Mouse (Mus musculus) CD8-positive naive resting alpha-beta T cell, adult 2 months (primary cell): Measurements from ENCODE around the gene Spata45.
"Not testable (repeated sequence)": the region's sequence is repeated elsewhere in the genome, so short reads cannot be mapped to it uniquely, and the experiment has no call there.

Experiments used
- DNase-seq, 2 experiments: peaks; one replicate each; pipeline ENCODE4 v3.0.0; 2022; ENCODE audit warnings: low read depth in 2 of 2, low spot score in 2 of 2

The Spata45 gene

DNA sequence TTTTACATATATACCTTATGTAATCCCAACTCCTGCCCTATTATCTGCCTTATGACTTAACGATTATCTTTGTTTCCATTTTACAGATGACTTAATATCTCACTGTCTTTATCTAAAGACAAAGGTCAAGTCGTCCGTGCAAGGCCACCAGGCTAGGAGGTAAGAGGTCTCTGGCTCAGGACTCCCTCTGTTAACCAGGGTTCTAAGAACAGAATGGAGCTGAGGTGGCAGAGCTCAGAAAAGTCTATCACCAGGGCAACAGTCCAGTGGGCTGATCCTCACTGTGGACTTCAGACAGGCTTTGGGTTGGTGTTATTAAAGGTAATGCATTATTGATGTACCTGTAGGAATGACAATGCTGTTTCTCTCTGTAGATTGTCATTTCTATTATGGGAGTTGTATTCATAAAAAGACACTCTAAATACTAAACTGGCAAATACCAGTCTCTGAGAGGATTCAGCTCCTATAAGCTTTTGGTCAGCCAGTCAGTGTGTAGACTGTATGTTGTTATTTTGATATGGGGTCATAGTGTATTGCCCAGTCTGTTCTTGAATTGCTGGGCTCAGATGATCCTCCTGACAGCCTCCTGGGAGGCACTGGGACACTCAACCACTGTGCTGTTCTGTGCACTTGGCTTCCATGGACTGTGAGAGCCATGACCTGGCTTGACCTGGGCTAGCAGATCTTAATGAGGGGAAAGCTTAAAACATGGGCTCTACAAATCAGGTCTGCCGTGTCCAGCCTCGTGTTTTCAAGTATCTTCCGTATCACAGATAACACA, at the start of gene Spata45:
TSS of gene Spata45 (plus strand) at position 86 of the 781 bp plus-strand sequence.
- DNase-seq = no peak

DNA sequence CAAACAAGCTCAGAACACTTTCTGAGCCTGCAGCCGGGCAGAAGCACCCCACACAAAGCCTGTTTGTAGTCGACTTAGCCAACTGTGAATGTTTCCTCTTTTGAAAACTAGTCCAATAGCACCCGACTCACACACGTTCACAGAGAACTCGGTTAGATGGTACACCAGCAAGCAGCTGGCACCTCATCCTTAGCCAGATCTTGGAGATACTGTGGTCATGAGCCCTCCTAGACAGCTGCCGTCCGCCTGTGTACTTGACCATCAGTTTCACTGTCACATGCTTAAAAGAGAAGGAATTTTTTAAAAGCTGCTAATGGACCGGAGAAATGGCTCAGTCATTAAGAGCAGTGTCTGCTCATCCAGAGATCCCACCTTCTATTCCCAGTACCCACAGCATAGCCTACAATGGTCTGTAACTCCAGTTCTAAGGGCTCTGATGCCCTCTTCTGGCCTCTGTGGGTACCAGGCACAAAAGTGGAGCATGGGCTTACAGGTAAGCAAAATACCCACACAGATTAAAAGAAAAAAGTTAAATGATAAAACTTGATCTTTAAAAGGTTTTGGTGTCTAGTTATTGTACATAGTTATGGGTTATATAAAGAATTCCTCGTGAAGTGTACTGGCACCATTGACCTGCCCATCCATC, 46.9 kb upstream of the Spata45 start:
- no peak for DNase-seq

DNA sequence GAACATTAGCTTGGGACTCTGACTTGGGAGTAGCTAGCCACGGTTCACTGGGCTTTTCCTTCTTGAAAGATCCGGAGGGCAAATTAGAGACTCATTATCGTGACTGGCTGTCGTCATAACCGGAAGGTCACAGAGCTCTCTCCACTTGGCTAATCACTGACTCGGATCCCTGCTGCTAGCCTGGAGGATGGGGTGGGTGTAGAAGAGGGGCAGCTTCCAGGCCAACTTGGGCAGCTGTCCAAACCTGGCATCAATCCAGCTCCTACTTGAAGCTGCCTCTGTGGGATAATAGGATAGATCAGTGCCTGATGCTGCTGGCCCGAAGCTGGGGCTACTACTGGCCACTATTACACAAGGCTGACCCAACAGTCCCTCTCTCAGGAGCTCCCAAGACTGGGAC, 40.9 kb upstream of the Spata45 start:
- DNase-seq = no peak

DNA sequence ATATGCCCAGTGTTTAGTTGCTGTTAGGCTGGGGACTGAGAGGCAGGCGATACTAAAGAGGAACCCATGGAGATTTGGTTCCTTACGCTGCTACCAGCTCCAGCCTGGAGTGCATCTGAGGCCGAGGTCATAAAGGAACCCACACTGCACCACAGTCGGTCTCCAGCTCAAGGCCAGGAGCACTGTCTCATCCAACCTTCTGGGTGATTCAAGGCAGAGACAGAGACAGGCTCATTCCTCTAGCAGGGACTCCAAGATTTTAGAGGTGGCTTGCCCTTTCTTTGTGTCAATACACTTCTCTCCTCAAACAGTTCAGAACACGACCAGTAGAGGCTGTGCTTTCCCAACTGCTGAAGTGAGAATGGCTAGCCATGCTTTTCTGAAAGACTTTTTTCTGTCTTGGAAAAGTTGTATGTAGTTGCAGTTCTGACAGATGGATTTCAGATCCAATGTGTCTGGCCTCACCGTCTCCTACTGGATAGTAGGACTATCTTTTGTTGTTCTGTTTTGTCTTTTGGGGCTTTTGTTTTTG, 40.0 kb upstream of the Spata45 start:
- DNase-seq = no peak

DNA sequence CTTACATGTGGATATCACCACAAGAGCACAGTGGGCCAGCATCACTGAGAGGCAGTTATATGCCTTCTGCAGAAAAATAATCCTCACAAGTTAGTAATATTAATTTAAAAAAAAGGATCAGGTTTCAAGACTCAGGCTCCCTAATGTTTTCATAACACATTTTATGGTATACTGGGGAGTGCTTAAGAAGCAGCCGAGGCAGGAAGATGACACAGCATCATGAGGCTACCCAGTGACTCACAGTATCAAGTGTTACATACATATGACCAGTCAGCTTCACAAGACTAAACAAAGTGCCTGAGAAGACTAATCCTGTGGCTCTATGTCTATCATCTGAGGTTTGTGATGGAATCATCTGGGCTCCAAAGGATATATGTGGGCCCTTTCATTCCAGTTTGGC, 38.4 kb upstream of the Spata45 start:
- no peak for DNase-seq

DNA sequence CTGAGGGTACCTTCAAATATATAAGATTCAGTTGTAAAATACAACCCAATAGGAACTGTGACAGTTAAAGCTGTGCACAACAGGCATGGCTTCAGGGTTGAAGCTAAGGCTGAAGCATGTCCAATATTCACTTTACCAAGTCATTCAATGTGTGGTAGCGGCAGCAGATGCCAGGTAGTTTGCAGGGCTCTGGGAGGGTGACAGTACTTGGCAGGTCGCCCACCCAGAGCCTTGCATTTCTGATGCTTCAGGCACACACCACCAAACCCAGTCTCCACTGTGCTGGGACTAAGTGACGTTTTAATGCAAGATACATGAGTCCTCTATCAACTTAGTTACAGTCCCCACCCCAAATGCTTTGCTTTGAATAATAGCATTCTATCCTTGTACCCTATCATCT, 35.8 kb upstream of the Spata45 start:
- DNase-seq = no peak

DNA sequence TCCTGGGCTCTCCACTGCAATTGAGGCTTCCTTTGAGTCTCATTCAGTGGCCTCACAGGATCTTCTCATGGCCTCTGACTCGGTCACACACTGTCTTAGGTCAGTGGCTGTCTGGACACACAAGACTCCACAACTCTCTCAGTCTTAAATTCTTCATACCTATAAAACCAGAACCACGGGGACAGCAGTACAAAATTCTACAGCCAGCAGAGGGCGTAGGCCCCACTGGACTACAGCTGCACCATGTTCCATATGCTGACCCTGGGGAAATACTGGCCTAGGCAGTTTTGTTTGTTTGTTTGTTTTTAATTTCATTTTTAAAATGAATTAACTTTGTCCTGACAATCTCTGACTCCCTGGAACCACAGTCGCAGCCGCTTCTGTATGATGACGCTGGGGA, 34.2 kb upstream of the Spata45 start:
- DNase-seq = no peak

DNA sequence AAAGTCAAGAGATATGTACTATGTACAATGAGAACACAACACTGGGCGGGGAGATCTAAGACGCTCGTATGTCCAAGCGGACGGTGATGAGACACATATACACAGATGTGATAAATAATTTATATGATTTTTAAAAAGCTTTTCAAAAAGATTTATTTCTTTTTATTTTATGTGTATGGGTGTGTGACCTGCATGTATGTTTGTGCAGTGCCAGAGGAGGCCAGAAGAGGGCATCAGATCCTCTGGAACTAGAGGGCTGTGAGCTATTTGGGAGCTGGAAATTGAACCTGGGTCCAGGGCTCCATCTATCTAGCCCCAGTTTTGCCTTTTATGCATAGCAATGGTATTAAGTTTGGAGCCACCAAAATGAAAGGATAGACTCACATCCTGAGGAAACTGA, 27.7 kb upstream of the Spata45 start:
- DNase-seq = no peak

DNA sequence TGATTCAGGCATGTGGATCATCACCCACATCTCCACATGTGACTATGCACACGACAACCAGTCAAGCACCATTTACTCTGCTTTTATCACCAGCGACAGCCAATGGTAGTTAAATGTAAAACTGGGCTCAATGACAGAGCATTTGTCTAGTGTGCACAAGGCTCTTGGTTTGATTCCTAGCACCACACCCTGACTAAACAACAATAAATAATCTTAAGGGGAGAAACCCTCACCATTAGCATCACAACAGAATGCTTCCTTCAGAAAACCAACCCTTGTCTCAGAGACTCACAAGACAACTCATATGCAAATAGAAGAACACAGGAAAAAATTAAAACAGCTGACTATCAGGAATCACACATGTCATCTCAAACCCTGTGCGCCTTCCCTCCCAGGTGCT, 22.2 kb upstream of the Spata45 start:
- DNase-seq = no peak

DNA sequence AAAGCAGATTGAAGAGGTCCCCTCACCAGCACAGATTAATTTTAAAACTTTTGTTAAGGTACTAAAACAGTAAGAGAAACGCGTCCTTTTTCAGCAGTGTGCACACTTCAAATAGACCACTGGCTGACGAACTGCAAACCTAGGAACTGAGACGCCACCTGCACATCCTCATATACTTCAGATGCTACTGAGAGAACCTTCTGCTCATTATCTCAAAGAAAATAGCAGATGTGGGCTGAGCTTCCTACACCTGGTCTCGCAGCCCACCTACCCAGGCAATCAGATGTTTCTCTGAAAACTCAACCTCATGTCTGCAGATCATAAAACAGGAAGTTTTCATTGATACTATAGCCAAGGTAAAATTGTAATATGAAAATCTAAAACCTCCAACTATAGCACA, 16.6 kb upstream of the Spata45 start:
- no peak for DNase-seq

DNA sequence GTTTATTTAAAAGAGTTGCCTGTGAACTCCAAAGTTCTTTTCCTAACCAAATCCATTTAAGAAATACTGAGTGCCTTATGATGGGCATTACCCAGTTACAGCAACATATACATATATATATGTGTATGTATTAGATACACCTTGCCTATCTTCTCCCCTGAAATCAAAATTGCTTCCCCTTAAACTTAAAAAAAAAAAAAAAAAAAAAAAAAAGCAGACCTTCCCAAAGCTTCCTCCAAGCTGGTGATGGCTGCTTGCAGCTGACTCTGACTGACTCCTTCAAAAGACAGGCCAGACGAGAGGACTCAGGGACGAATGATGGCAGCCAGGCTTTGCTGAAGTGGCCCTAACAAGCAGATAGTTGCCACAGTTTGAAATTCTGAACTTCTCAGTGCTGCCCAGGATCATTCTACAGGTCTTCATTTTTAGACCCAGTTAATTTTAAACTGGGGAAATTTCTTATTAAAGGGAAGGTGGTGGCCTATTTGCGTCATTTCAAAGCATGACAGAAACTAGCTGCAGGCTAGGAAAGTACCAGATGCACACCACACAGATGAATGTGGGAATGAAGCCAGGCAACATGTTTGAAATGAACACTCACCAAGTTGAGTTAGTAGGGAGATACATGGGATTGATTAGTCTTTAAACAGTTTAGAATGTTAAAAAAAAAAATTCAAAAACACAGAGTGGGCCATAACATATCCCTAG, 16.1 kb upstream of the Spata45 start:
- DNase-seq = no peak

DNA sequence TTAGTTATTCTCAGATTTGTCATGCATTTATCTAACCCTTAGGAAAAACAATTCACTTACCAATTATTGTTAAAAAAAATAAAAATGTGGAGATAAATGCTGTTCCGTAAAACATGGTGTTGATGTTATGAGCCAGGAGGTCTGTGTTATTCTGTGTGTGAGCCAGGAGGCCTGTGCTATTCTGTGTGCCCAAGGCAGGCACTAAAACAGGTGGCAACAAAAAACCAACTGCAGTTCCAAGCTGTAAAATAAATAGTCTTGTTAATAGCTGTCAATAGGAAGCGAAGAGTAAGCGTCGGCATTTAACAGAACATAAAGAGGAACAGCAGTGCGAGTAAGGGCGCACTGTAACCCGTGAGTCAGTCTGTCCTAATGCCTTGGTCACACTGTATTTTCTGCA, 15.4 kb upstream of the Spata45 start:
- no peak for DNase-seq

DNA sequence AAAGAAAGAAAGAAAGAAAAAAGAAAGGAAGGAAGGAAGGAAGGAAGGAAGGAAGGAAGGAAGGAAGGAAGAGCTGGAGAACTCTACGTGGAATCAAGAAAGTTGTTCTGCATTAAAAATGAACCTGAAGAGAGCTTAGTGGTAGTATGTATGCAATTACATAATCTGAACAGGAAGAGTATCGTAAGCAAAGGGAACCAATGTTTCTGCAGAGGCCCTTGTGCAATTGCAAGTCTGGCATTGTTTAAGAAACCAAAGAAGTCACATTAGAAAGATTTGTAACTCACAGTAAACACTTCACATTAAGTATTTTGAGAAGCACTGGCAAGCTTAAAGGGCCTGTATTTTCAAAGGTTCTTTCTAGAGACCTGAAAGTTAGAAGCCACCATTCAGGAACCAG, 13.3 kb upstream of the Spata45 start:
- DNase-seq = no peak

DNA sequence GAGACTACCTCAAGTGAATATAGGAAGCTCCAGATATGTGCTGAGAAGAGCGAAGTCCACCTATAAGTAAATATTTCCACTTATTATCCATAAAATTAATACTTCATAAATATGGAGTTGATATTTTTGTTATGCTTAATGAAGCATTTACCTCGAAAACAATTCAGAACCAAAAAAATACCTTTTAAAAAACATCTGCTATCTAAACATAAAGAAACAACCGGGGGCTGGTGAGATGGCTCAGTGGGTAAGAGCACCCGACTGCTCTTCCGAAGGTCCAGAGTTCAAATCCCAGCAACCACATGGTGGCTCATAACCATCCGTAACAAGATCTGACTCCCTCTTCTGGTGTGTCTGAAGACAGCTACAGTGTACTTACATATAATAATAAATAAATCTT, 12.6 kb upstream of the Spata45 start:
- not testable (repeated sequence) for DNase-seq

DNA sequence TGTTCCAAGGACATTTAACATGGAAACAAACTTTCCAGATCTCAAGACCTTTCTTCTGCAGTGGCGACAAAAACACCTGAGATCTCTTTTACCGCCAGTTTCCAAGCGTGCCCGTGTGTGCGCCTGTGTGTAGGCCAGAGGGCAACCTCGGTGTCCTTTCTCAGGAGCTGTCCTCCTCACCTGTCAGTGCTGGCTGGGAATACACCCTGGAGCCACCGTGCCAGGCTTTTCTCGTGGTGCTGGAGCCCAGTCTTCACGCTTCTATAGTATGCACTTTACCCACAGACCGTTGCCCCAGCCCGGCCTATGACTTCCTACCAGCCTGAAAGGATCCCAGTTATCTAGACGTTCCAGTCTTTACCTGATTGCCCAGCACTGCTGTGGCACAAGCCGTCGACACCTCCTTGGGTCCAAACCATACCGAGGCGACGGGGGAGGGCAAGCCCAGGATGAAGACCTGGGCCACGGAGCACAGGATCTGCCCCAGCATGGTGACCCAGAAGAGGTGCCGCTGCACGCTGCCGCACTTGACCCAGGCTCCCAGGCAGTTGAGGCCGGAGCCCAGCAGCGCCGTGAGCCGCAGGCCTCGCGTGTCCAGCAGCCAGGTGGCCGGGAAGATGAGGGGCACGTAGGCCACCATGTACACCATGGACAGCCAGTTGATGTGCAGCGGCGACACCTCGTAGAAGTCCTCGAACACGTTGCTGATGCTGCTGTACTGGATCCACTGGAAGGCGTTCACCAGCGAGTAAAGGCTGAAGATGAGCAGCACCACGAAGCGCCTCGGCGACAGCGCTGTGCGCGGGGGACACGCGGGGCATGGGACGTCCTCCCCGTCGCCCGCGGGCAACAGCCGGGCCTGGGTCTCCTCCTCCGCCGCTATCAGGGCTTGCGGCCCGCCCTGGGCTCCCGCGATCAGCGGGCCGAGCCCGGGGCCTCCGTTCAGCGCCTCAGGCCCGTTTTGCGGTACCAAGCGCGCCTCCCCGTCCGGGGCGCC, 11.1 kb upstream of the Spata45 start:
- no peak for DNase-seq

DNA sequence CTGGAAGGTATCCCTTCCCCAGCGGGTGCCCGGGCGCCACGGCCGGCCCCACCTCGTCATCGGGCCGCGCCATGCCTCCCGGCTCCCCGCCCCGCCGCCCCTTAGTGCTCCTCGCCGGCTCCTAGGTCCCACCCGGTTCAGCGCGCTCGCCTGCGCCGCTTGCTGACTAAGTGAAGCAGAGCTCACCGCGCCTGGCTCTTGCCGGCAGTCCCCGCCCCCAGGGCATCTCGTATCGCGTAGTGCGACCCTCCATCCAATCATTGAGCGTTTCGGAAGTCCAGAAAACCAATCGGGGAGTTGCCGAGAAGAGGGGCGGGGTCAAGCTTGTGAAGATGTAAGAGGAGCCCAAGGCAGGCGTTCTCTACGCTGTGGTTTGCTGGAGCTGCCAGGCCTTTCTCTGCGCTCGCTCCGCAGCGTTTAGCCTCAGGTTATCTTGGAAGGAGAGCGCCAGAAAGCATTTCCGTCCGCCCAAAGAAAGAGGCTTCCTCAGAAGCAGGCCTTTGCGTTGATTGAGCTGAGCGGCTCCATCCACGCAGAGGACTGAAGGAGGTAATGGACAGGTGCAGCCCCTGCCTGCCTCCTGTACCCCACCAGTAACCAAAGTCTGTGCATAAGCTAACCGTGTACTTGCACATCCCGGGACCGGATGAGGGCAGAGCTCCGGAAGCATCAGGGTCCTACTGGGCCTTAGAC, 10.3 kb upstream of the Spata45 start, which contains the start of gene Flvcr1:
TSS of gene Flvcr1 (minus strand) at position 138 of the 693 bp plus-strand sequence.
- peak; percentile 97 to 98 for DNase-seq

DNA sequence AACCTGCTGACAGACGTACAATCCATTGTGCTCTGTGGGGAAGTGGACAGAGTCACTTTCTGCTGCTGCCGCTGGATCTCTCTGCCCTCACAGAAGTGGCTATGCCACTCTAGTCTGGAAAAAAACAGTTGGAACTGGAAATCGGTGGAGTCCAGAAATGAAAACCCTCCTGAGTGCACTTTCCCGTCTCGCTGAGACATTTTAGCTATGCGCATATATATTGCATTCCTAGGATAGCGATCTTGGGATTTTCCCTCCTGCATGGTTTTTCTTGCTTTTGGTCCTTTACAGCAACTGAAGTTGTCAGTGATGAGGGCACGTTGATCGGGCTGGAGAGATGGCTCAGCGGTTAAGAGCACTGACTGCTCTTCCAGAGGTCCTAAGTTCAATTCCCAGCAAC, 6.3 kb upstream of the Spata45 start:
- DNase-seq = no peak

DNA sequence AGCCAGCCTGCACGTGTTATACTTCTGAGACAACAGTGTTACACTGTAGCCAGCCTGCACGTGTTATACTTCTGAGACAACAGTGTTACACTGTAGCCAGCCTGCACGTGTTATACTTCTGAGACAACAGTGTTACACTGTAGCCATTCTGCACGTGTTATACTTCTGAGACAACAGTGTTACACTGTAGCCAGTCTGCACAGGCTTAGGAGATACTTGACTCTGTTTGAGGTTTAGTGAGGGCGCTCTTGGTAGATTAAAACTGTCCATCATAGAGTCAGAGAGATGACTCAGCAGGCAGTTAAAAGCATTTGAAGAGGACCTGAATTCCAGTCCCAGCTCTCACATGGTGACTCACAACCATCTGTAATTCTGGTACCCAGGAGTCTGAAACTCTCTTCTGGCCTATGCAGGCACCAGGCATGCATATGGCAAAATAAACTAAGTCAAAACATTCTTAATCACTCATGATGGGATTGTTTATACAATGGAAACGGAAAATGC, 5.5 kb upstream of the Spata45 start:
- DNase-seq = not testable (repeated sequence)

DNA sequence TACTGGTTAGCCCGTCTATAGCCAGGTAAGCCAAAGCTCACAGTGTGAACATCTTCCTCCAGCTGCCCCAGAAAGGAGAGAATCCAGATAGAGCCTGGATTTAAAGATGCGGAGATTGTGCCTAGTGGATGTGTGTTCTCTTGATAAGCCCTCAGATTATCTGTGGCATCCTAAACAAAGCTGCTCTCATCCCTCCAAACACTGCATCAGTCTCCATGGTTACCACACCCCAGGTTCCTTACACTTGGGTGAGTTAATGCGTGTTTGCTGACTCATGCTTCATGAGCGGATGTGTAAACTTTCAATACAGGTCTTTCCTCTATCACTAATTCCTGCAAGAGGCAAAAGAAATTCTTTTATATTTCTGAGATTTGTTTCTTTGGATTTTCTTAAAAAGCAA, 790 bp upstream of the Spata45 start:
- DNase-seq = no peak

DNA sequence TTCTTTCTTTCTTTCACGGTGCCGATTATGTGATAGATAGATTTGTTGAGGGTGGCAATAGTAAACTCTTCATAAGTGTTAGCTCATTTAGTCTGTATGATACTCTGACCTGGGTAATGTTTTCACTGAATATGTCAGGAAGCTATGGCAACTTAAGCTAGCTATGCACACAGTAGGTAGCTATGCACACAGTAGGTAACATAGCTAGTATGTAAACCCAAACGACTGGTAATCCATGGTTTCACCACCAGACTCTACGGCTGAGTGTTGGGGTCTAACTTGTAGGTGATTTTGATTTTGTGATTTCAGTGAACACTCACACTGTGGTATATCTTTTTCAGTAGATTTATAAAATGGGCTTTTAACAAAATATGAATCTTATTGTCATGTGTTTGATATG, 1.6 kb downstream of the Spata45 start:
- no peak for DNase-seq
